9 mouse cellular contexts compared by ENCODE assay signal in genomic region chr3:107037536-107038155, GRCm38 (mm10). TPM values are rescaled to one million over a fixed set of nuclear protein-coding genes. Genes with fewer than 3 reads are reported as not detected.
DNase-seq lines count a peak whose midpoint lies in the region; ATAC-seq lines count a peak whose summit lies in the region.
"Had no signal": no experiment of that assay in that cellular context is flagged by ENCODE, and none has a peak within 500 bp of the region (broad histone marks: within the 10 kb centered on the region; RNA-seq: fewer than 3 reads in every experiment).

No protein-coding gene starts in this region.

- DNase-seq in heart, adult 8-10 months (ENCODE audit: low spot score) = no peak
- DNase-seq in CD4-positive helper T cell, adult 2 months (ENCODE audit: low read depth, low spot score) = peak; percentile 56
- no peak for DNase-seq in embryo, embryonic 10.5 days (ENCODE audit: low spot score)
- DNase-seq in gastrocnemius, postnatal 10 days = no peak

- H3K27ac ChIP-seq in heart, embryonic 12.5 days (ENCODE audit: poor library complexity, severe bottlenecking) = no peak overlapping the region
- H3K27ac ChIP-seq in forebrain, embryonic 12.5 days = no peak overlapping the region
- H3K27ac ChIP-seq in limb, embryonic 12.5 days = no peak overlapping the region
- no peak overlapping the region for H3K27ac ChIP-seq in neural tube, embryonic 13.5 days (replicated peaks)

- no peak overlapping the region for H3K4me3 ChIP-seq in heart, embryonic 12.5 days
- peak overlapping the region; percentile 84 for H3K4me3 ChIP-seq in forebrain, embryonic 12.5 days (replicated peaks)
- H3K4me3 ChIP-seq in limb, embryonic 12.5 days (replicated peaks) = peak overlapping the region; percentile 78
- peak overlapping the region; percentile 66 for H3K4me3 ChIP-seq in neural tube, embryonic 13.5 days

- peaks cover 7% of the 10 kb centered on the region; the same call in 1 of the 2 replicates for H3K4me1 ChIP-seq in heart, embryonic 12.5 days (replicated peaks)
- H3K4me1 ChIP-seq in forebrain, embryonic 12.5 days = peaks cover 51% of the 10 kb centered on the region
- peaks cover 12% of the 10 kb centered on the region for H3K4me1 ChIP-seq in limb, embryonic 12.5 days (replicated peaks)
- H3K4me1 ChIP-seq in neural tube, embryonic 13.5 days (replicated peaks) = peaks cover 48% of the 10 kb centered on the region

- no peaks in the 10 kb centered on the region for H3K36me3 ChIP-seq in heart, embryonic 12.5 days
- H3K36me3 ChIP-seq in forebrain, embryonic 12.5 days (replicated peaks) = no peaks in the 10 kb centered on the region
- H3K36me3 ChIP-seq in limb, embryonic 12.5 days = no peaks in the 10 kb centered on the region
- no peaks in the 10 kb centered on the region for H3K36me3 ChIP-seq in neural tube, embryonic 13.5 days

- peak overlapping the region; percentile 95 for H3K4me2 ChIP-seq in heart, embryonic 12.5 days
- peak overlapping the region; percentile 79 for H3K4me2 ChIP-seq in forebrain, embryonic 12.5 days
- peak overlapping the region; percentile 90; the same call in 1 of the 2 replicates for H3K4me2 ChIP-seq in limb, embryonic 12.5 days
- H3K4me2 ChIP-seq in neural tube, embryonic 13.5 days = peak overlapping the region; percentile 92

- H3K9me3 ChIP-seq in heart, embryonic 12.5 days (replicated peaks) = no peaks in the 10 kb centered on the region
- no peaks in the 10 kb centered on the region for H3K9me3 ChIP-seq in forebrain, embryonic 12.5 days
- H3K9me3 ChIP-seq in limb, embryonic 12.5 days = no peaks in the 10 kb centered on the region
- H3K9me3 ChIP-seq in neural tube, embryonic 13.5 days = no peaks in the 10 kb centered on the region

- no peak for ATAC-seq in heart, embryonic 12.5 days (ENCODE audit: insufficient number of reproducible peaks, low FRiP score)
- ATAC-seq in forebrain, embryonic 12.5 days (ENCODE audit: low FRiP score) = no peak
- ATAC-seq in limb, embryonic 12.5 days (ENCODE audit: insufficient number of reproducible peaks, insufficient read depth, low FRiP score, low TSS enrichment, low read depth) = no peak
- no peak for ATAC-seq in neural tube, embryonic 13.5 days (ENCODE audit: low read depth)

- peaks cover 22% of the 10 kb centered on the region for H3K27me3 ChIP-seq in heart, embryonic 12.5 days (replicated peaks)
- no peaks in the 10 kb centered on the region for H3K27me3 ChIP-seq in forebrain, embryonic 12.5 days
- peaks cover 14% of the 10 kb centered on the region for H3K27me3 ChIP-seq in limb, embryonic 12.5 days
- peaks cover 12% of the 10 kb centered on the region for H3K27me3 ChIP-seq in neural tube, embryonic 13.5 days

- 74% methylated on average over 16 of the region's 16 CpGs for WGBS in heart, embryonic 12.5 days
- WGBS in forebrain, embryonic 12.5 days = 84% methylated on average over 16 of the region's 16 CpGs
- 86% methylated on average over 16 of the region's 16 CpGs for WGBS in limb, embryonic 12.5 days
- whole genome bisulfite sequencing in neural tube, embryonic 13.5 days = 70% methylated on average over 16 of the region's 16 CpGs

- no peak overlapping the region for H3K9ac ChIP-seq in heart, embryonic 12.5 days
- peak overlapping the region; percentile 88; the same call in 1 of the 2 replicates for H3K9ac ChIP-seq in forebrain, embryonic 12.5 days
- no peak overlapping the region for H3K9ac ChIP-seq in limb, embryonic 12.5 days (replicated peaks)
- H3K9ac ChIP-seq in neural tube, embryonic 13.5 days = no peak overlapping the region

RNA-seq across cellular contexts. Expression of gene Kcna3, which starts 1.7 kb away (rescaled TPM):
- polyA plus RNA-seq in heart, embryonic 12.5 days (2016; fragmentation: Nextera tagmentation; extraction: Ambion mirVana) = 1.9 and 2.1 TPM in 2 replicates
- under 1 TPM; 0.27 to 0.69 (median 0.34) TPM for total RNA-seq in heart, adult 8-10 months (2022)
- polyA plus RNA-seq in forebrain, embryonic 12.5 days (2016; fragmentation: Nextera tagmentation; extraction: Ambion mirVana) = 17.3 and 18.4 TPM in 2 replicates
- 2.9 and 3.0 TPM in 2 replicates for polyA plus RNA-seq in limb, embryonic 12.5 days (2016; fragmentation: Nextera tagmentation; extraction: Ambion mirVana)
- polyA plus RNA-seq in neural tube, embryonic 13.5 days (2015; fragmentation: Nextera tagmentation; extraction: Ambion mirVana) = 2.8 and 3.9 TPM in 2 replicates
- under 1 TPM; 0.28 to 0.70 TPM for total RNA-seq in gastrocnemius, postnatal 10 days (2021)
- total RNA-seq: MEL had no signal
